Mouse (Mus musculus) hindbrain, embryonic 10.5 days (tissue): ENCODE data around the gene Tmed6. TPM values are rescaled to one million over a fixed set of nuclear protein-coding genes. Genes with fewer than 3 reads are reported as not detected.
"Not testable (repeated sequence)": the region's sequence is repeated elsewhere in the genome, so short reads cannot be mapped to it uniquely, and the experiment has no call there.

Experiments
- DNase-seq: peaks from one replicate; pipeline ENCODE4 v3.0.0-alpha.2; 2017; ENCODE audit warnings: low spot score
- H3K27ac ChIP-seq: fragments of 300-500 bp; sonication (generic); 2 replicates; pipeline ENCODE4 v1.5.1; 2016; ENCODE audit warnings: mild to moderate bottlenecking, moderate library complexity
- H3K27me3 ChIP-seq: fragments of 300-500 bp; sonication (generic); 2 replicates; pipeline ENCODE4 v1.6.1; 2016; ENCODE audit warnings: mild to moderate bottlenecking; ENCODE audit not compliant: poor library complexity, insufficient read depth, severe bottlenecking
- H3K36me3 ChIP-seq: fragments of 300-500 bp; sonication (generic); 2 replicates; pipeline ENCODE4 v1.6.1; 2016; ENCODE audit warnings: mild to moderate bottlenecking, moderate library complexity
- H3K4me1 ChIP-seq: fragments of 300-500 bp; sonication (generic); replicated peaks from 2 replicates; pipeline ENCODE4 v1.6.1; 2016; ENCODE audit warnings: mild to moderate bottlenecking
- H3K4me3 ChIP-seq: fragments of 300-500 bp; sonication (generic); 2 replicates; pipeline ENCODE4 v1.5.1; 2016; ENCODE audit warnings: mild to moderate bottlenecking, moderate library complexity
- H3K9me3 ChIP-seq: fragments of 300-500 bp; sonication (generic); 2 replicates; pipeline ENCODE4 v1.6.1; 2016; ENCODE audit warnings: mild to moderate bottlenecking, moderate library complexity
- WGBS: fragments of 180-500 bp; shearing (Covaris S2); methylation state at CpG from one replicate; pipeline ENCODE4 v1.1.7; 2016; 5-methylcytosine and 5-hydroxymethylcytosine counted together
- polyA plus RNA-seq: library from polyadenylated mRNA; unstranded; fragments of >200 nt; fragmentation: Nextera tagmentation; extraction: Ambion mirVana; gene quantifications from 2 replicates; pipeline ENCODE4 v1.2.1, GENCODE M21; 2016

Tmed6 gene
- polyA plus RNA-seq = not detected in 2 replicates

DNA sequence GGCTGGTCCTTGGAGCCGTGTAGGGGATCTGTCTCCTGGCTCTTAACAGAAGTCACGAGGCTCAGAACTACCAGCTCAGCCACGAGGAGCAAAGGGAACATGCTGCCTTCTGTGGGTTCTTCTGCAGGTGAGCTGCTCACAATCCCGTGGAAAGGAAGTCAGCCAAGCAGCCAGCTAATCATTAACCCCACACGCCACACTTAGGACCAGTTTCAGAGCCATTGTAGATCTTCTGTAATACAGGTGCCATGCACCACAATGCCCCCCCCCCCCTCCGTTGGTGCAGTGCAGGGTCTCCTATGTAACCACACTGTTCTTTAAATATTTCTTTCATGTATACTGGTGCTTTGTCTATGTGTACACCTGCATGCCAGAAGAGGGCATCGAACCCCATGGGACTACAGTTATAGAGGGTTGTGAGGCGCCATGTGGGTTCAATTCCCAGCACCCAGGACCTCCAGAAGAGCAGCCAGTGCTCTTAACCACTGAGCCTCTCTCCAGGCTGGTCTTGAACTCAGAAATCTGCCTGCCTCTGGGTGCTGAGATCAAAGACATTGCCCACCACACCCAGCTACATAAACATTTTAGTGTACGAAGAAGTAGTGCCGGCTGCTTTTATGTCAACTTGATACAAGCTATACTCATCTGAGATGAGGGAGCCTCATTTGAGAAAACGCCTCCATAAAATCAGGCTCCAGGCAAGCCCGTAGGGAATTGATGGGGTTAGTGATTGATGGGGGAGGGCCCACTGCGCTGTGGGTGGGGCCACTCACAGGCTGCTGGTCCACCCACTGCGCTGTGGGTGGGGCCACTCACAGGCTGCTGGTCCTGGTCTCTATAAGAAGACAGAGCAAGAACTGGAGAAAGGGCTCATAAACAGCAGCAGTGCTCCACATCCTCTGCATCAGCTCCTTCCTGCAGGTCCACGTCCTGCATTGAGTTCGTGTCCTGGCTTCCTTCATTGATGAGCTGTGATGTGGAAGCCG is at the start of gene Tmed6:
Tmed6 (minus strand) TSS at position 134 of the 986 bp plus-strand sequence.
- Histone ChIP-seq H3K9me3 (no peaks in the 10 kb centered on the region), H3K36me3 (peaks cover 25% of the 10 kb centered on the region), H3K27me3 (no peaks in the 10 kb centered on the region), H3K4me3 (no peak within 1 kb of the TSS), H3K4me1 (no peaks in the 10 kb centered on the region), H3K27ac (no peak within 1 kb of the TSS)
- WGBS = 66% methylated on average over 17 of the region's 17 CpGs
- no peak for DNase-seq

DNA sequence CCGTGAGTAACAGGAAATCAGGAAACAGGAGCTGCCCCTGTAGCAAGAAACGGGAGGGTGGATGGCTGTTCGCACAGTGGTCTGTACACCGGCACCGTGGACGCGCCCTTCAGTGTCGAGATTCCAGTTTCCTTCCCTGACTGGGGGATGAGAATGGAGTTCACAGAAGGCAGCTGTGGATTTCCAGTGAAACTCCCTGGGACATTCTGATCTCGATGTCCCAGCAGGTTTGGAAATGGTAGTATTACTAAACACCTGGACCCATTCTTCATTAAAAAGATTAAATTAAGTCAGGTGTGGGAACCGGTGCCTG is 49.5 kb upstream of the Tmed6 start:
- Histone ChIP-seq H3K27ac (peak overlapping the region; percentile 62; the same call in 1 of the 2 replicates), H3K4me1 (peaks cover 29% of the 10 kb centered on the region)

DNA sequence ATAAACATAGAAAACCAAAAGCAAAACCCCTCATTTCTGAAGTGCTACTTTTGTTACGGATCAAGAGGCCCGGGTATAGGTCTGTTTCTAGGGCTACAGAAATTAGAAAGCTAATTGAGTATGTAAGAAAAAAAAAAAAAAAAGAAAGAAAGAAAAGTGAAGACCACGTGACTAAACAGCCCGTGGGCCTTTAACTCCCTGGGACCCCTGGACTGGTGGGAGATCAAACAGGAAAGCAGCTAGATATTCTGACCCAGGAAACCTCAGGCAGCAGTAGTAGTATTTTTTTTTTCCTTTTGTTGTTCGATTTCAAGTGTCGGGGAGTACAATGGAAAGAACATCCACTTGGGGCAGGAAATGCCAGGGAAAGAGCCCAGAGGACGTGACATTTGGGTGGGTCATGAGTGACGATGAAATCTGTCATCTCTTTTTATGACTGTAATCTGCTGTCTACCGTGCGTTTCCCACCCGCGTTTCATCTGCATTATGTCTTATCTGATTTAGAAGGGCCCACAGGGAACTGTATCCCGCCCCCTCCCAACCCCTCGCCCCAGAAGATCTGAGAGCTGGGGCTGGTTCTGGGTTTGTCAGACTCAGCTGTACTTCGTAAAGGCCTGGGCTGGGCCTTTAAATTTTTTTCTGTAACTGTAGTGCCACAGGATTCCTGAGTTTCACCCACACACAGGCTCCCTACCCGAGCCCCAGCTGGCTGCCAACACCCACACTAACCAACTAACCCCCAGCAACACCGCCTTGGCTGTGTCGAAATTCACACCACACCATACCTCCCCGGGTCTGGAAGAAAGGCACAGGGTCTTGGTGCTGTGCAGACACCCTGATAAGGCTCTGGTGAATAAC is 48.9 kb upstream of the Tmed6 start:
- no peaks in the 10 kb centered on the region for H3K36me3 ChIP-seq
- H3K27me3 ChIP-seq = no peaks in the 10 kb centered on the region
- peaks cover 28% of the 10 kb centered on the region for H3K4me1 ChIP-seq
- no peak for DNase-seq
- no peak overlapping the region for H3K4me3 ChIP-seq
- peak overlapping the region; percentile 62; the same call in 1 of the 2 replicates for H3K27ac ChIP-seq
- H3K9me3 ChIP-seq = no peaks in the 10 kb centered on the region
- WGBS = 68% methylated on average over 19 of the region's 19 CpGs

More for the DNA sequence above, 49.5 kb upstream of the Tmed6 start:
- Histone ChIP-seq H3K9me3 (no peaks in the 10 kb centered on the region), H3K27me3 (no peaks in the 10 kb centered on the region), H3K4me3 (no peak overlapping the region), H3K36me3 (no peaks in the 10 kb centered on the region)
- 78% methylated on average over 10 of the region's 10 CpGs for WGBS
- no peak for DNase-seq

DNA sequence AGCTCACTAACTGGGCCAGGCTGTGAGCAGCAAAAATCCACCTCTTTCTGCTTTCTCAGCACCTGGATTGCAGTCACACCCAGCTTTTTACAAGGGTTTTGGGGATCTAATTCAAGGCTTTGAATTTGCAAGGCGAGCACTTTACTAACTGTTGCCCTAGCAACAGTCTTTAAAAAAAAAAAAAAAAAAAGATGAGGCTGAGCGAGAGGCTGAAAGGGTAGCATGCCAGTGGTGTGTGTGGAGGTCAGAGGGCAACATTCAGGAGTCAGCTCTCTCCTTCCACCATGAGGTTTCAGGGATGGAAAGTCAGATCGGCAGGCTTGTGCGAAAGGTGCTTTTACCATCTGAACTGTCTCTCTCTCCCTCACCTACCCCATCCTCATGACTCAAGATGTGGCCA is 47.8 kb upstream of the Tmed6 start:
- 34% methylated on average over 4 of the region's 4 CpGs for WGBS
- Histone ChIP-seq H3K4me3 (no peak overlapping the region), H3K9me3 (no peaks in the 10 kb centered on the region), H3K36me3 (no peaks in the 10 kb centered on the region), H3K4me1 (peaks cover 29% of the 10 kb centered on the region), H3K27me3 (no peaks in the 10 kb centered on the region), H3K27ac (0 out of 2 replicates have a peak overlapping the region, but pooled peaks have one; percentile 40)
- DNase-seq = no peak

DNA sequence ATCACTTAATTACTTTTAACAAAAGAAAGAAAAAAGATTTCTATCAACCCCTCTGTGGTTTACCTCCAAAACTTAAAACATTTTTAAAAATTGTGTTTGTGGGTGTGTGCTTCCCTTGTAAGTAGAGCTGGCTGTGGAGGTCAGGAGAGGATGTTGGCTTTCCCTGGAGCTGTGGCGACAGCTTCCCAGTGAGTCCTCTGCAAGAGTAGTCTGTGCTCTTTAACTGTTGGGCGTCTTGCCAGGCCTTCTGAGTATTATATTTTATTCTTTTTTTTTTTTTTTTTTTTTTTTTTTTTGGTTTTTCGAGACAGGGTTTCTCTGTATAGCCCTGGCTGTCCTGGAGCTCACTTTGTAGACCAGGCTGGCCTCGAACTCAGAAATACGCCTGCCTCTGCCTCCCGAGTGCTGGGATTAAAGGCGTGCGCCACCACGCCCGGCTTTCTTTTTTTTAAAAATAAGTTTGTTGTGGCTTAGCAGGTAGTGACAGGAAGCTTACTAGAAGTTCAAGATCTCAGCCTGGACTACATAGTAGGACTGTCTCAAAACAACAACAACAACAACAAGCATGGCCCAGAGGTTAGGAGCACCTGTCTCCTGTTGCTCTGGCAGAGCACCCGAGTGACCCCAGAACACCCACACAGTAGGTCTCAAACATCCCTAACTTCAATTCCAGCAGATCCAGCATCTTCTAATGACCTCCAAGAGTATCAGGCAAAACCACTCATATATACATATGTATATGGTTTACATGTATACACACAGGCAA is 46.1 kb upstream of the Tmed6 start:
- DNase-seq = no peak
- 93% methylated on average over 10 of the region's 11 CpGs for WGBS

DNA sequence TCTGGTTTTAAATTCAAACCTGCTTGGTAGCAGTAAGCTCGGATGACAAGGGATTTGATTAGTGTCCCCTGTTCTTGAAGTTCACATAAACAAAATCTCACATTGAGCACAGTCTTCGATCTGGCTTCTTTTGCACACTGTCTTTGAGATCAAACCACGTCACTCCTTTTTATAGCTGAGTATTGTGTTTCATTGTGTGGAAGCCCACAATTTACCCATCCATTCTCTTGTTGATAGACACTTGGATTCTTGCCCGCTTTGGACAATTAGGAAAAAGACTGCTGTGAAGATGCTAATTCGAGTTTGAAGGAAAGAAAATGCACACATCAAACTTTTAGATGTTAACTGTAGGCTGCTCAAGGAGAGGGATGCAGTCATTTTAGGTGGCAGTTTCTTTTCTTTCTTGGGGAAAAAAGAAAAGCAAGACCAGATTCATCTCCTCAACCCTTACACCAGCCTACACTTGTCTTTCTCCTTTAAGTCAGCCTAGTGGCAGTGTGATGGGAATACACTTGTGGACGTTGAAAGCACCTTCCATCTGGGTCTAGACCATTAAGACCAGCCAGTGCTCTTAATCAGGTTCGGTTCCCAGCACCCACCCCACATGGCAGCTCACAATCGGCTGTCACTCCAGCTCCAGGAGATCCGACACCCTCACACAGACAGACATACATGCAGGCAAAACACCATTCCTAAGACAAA is 45.3 kb upstream of the Tmed6 start:
- Histone ChIP-seq H3K27ac (no peak overlapping the region), H3K36me3 (no peaks in the 10 kb centered on the region), H3K27me3 (no peaks in the 10 kb centered on the region), H3K9me3 (no peaks in the 10 kb centered on the region), H3K4me3 (no peak overlapping the region), H3K4me1 (peaks cover 29% of the 10 kb centered on the region)
- no peak for DNase-seq
- 75% methylated on average over 9 of the region's 9 CpGs for WGBS

More for the DNA sequence above, 46.1 kb upstream of the Tmed6 start:
- H3K27ac ChIP-seq = no peak overlapping the region
- no peaks in the 10 kb centered on the region for H3K9me3 ChIP-seq
- no peak overlapping the region for H3K4me3 ChIP-seq
- no peaks in the 10 kb centered on the region for H3K36me3 ChIP-seq
- peaks cover 29% of the 10 kb centered on the region for H3K4me1 ChIP-seq
- no peaks in the 10 kb centered on the region for H3K27me3 ChIP-seq

DNA sequence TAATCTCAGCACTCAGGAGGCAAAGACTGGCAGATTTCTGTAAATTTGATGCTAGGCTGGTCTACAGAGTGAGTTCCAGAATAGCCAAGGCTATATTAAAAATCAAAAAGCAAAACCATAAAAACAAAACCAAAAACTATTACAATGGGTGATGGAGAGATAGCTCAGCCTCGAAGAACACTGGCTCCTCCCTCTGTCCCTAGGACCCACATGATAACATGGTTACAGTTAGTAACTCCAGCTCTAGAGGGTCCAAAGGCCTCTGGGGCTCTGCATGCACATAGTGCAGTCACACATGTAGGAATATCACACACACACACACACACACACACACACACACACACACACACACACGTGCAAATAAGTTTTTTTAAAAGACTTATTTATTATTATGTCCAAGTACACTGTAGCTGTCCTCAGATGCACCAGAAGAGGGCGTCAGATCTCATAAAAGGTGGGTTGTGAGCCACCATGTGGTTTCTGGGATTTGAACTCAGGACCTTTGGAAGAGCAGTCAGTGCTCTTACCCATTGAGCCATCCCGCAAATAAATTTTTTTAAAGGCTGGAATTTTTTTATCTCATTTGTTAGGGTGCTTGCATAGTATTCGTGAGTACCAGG is 44.5 kb upstream of the Tmed6 start:
- Histone ChIP-seq H3K4me3 (no peak overlapping the region), H3K27ac (no peak overlapping the region), H3K9me3 (no peaks in the 10 kb centered on the region), H3K27me3 (no peaks in the 10 kb centered on the region), H3K4me1 (peaks cover 28% of the 10 kb centered on the region), H3K36me3 (no peaks in the 10 kb centered on the region)
- no peak for DNase-seq
- 91% methylated on average over 5 of the region's 5 CpGs for WGBS

DNA sequence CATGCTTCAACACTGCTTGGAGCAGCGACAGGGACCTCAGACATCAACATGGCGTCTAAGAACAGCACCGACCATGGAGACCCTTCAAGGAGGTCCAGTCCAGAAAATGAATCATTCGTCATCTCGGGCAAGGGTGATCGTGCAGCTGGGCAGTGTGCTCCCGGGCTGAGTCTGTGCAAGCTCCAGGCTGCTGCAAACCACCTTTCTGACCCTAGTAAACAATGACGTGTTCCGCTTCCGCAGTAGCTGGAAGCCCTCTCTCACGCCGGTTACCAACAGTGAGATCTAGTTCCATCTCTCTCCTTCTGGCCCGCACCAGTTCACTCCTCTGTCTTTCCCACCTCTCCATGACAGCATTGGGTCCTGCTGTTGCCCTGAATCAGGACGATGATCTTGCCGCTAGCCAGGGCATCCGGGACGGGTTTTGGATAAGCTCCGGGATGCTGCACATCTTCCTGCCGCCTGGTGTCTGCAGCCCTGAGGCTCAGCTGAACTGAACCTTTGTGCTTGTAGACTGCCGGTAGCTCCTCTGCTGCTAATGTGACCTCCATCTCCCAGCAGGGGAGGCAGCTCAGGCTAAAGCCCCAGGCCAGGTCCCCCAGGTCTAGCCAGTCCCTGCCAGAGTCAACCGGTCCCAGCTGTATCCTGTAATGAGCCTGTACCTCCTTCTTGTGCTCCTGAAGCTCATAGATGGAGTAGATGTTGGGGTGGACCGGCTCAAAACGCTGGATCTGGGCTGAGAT is 43.7 kb upstream of the Tmed6 start:
- H3K4me1 ChIP-seq = peaks cover 20% of the 10 kb centered on the region
- DNase-seq = no peak
- no peaks in the 10 kb centered on the region for H3K27me3 ChIP-seq
- WGBS = 71% methylated on average over 23 of the region's 23 CpGs
- no peak overlapping the region for H3K4me3 ChIP-seq
- H3K9me3 ChIP-seq = no peaks in the 10 kb centered on the region
- peak overlapping the region; percentile 13; the same call in 1 of the 2 replicates for H3K27ac ChIP-seq
- H3K36me3 ChIP-seq = no peaks in the 10 kb centered on the region

DNA sequence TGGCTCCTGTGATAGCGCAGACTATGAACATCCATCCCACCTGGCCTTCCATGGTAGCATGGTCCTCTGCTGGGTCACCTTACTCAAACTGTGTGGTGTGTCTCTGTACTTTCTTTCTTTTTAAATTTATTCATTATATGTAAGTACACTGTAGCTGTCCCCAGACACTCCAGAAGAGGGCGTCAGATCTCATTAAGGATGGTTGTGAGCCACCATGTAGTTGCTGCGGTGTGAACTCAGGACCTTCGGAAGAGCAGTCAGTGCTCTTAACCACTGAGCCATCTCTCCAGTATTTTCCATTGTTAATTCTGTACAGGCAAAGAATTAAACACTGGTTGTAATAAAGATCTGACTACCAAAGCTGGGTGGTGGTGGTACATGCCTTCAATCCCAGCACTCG is 42.6 kb upstream of the Tmed6 start:
- DNase-seq, H3K27ac ChIP-seq, H3K36me3 ChIP-seq, H3K27me3 ChIP-seq, H3K4me3 ChIP-seq, H3K9me3 ChIP-seq: not testable (repeated sequence)
- H3K4me1 ChIP-seq = peaks cover 11% of the 10 kb centered on the region; the same call in 1 of the 2 replicates
- 91% methylated on average over 5 of the region's 5 CpGs for WGBS

DNA sequence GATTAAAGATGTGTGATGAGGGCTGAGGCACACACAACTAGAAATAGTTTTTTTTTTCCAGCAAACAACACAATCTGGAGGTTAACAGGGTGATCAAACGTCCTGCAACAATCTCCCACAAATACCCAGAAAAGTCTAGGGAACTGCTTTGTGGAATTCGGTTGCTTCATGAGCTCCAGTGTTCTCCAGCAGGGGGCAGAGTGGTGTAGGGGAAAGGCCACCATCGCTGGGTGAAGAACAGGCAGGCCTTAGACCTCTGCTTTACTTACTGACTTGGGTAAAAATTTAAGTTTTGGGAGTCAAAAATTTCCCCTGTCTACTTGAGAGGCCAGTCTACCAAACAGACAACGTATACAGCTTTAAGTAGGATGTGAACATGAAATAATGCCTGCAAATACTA is 39.1 kb upstream of the Tmed6 start:
- WGBS = 11% methylated on average over 4 of the region's 4 CpGs
- H3K27me3 ChIP-seq = no peaks in the 10 kb centered on the region

DNA sequence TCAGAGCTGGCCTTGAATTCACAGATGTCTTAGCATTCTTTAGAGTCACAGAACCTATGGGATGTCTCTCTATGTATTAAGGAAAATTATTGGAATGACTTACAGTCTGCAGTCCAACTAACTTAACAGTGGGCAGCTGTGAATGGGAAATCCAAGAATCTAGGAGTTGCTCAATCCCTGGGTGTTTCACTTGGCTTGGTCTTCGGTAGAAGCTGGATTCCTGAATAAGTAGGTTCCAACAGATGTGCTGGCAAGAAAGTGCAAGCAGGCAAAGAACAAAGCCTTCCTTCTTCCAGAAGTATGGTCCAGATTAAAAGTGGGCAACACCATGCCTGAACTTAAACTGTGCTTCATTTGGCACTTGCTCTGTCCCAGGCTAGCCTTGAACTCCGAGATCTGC is 35.2 kb upstream of the Tmed6 start:
- DNase-seq = no peak
- Histone ChIP-seq H3K4me1 (peaks cover 3% of the 10 kb centered on the region; the same call in 1 of the 2 replicates), H3K9me3 (no peaks in the 10 kb centered on the region), H3K36me3 (no peaks in the 10 kb centered on the region), H3K27me3 (no peaks in the 10 kb centered on the region), H3K27ac (no peak overlapping the region), H3K4me3 (no peak overlapping the region)
- 88% methylated on average over 2 of the region's 2 CpGs for WGBS

More for the DNA sequence above, 39.1 kb upstream of the Tmed6 start:
- Histone ChIP-seq H3K9me3 (no peaks in the 10 kb centered on the region), H3K36me3 (no peaks in the 10 kb centered on the region), H3K4me3 (no peak overlapping the region), H3K27ac (no peak overlapping the region), H3K4me1 (peaks cover 7% of the 10 kb centered on the region; the same call in 1 of the 2 replicates)
- DNase-seq = peak; percentile 76
